Mouse (Mus musculus) bone marrow macrophage, adult 2 months (primary cell): ENCODE results near the gene Wbp4.

Experiments used
- CTCF ChIP-seq: IDR thresholded peaks from 2 replicates; pipeline ENCODE4 v1.5.1; 2012; ENCODE audit warnings: low read depth, mild to moderate bottlenecking, low read length, moderate library complexity
- POLR2A ChIP-seq: IDR thresholded peaks from 2 replicates; pipeline ENCODE4 v1.6.1; 2012; ENCODE audit warnings: mild to moderate bottlenecking, low read depth, low read length, borderline replicate concordance

- TF ChIP-seq POLR2A (no peak), CTCF (no peak)
These were observed 936 bp upstream of the Wbp4 start for GRCm38 (mm10) chr14:79482251-79482661.
